Mouse (Mus musculus) 3134 (cell line): ENCODE measurements around the gene Catsperz.

Experiments used
- DNase-seq: peaks from one replicate; pipeline ENCODE4 v3.0.0-alpha.2; 2011; ENCODE audit warnings: low spot score; ENCODE audit not compliant: insufficient read length; ENCODE audit errors: extremely low read depth

The Catsperz gene

DNA sequence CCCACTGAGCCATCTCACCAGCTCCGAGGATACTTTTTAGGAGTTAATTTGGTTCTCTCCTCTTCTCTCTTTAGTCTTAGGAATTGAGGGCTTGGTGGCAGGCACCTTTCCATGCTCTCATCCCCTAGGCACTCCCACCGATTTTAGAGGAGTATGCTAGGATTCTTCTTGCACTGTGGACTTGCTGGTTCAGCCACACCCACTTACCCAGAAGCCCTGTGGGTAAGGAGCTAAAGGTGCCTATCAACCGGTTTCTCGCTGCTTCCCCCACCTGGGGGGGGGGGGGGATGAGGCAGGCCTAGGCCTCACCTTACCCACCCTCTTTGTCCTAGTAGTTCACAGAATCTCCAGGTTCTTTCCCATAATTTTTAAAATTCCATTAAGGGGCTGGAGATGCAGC, 22.6 kb upstream of the Catsperz start:
- no peak for DNase-seq

DNA sequence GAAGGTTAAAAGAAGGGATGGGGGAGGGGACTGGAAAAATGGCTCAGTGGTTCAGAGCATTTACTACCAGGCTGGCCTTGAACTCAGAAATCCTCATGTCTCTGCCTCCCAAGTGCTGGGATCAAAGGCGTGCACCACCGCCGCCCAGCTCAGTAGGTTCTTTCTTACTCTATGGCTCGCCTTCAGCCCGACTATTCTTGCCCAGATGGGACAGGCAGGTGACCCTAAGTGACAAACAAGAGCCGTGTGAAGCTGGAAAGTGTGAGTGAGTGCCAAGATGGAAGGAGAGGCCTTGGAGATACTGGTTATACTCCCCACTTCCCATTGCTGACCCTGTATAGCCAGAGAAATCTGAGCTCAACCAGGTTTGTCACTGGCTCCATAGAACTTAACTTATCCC, 18.5 kb upstream of the Catsperz start:
- DNase-seq, result no peak

DNA sequence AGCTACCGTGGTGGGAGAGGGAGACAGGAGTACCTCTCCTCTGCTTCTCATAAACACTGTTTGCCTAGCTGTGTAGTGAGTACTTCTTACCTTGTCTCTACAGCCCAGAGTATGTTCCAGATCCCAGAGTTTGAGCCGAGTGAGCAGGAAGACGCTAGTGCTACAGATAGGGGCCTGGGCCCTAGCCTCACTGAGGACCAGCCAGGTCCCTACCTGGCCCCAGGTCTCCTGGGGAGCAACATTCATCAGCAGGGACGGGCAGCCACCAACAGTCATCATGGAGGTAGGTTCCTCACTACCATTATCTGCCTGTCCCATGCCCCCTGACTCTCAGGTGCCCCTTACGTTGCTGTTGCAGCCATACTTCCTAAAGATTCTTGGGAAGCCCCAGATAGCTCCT, 17.6 kb upstream of the Catsperz start:
- no peak for DNase-seq

DNA sequence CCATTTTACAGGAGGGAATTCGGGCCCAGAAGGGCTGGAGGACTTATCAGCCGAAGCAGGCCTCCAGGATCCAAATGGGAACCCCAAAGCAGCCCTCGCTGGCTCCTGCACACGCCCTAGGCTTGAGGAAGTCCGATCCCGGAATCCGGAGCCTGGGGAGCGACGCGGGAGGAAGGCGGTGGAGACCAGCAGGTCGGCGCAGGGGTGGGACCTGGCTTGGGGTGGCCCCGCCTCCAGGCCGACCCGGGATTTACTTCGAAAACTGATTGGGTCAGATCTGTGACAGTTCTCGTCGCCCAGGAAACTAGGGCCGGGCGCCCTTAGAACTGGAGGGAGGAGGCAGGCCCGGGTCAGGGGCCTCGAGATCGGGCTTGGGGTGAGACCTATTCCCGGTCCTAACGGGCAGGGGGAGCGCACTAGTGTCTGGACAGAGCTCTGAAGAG, 17.1 kb upstream of the Catsperz start, which contains the start of gene Gpr137:
Gpr137 (minus strand) TSS at position 232 of the 443 bp plus-strand sequence.
- DNase-seq, result peak; percentile 94

DNA sequence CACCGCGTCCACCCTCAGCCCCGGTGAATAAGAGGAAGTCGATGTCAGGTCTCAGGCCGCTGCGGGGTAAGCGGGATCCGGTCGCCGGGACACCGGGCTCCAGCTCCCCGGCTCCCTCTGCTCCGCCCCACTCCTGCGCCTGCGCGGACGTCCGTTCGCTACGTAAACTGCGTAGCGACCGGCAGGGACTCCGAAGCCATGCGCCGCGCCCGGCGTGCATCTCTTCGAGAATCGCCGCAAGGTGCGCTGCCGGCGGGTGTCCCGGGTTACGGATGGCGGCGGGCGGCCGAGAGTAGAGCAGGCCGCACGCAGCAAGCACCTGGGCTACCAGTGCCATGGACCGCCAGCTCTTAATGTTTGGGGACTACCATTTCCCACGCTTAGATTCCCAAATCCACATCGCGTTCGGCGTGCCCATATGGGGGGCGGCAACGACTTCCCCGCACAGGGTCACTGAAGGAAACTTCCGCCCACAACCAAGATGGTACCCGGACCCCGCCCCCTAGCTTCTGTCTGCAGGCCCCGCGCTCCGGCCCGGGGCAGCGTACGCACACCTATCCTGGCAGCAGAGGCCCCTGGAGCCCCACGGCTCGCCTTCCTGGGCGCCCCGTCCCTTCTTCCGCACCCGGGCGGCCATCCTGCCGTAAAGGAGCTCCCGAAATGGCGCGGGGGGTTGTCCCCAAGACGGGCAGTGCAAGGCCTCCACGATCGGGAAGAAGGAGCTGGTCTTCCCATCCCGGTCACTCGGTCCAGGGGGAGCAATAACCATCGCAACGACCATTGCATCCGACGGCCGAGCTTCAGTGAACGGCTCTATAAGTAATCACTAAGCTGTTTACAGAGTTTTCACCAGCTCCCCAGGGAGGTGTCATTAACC, 16.4 kb upstream of the Catsperz start, which contains the start of gene Bad:
Bad (plus strand) TSS at position 490 of the 877 bp plus-strand sequence.
- peak; percentile 90 for DNase-seq

DNA sequence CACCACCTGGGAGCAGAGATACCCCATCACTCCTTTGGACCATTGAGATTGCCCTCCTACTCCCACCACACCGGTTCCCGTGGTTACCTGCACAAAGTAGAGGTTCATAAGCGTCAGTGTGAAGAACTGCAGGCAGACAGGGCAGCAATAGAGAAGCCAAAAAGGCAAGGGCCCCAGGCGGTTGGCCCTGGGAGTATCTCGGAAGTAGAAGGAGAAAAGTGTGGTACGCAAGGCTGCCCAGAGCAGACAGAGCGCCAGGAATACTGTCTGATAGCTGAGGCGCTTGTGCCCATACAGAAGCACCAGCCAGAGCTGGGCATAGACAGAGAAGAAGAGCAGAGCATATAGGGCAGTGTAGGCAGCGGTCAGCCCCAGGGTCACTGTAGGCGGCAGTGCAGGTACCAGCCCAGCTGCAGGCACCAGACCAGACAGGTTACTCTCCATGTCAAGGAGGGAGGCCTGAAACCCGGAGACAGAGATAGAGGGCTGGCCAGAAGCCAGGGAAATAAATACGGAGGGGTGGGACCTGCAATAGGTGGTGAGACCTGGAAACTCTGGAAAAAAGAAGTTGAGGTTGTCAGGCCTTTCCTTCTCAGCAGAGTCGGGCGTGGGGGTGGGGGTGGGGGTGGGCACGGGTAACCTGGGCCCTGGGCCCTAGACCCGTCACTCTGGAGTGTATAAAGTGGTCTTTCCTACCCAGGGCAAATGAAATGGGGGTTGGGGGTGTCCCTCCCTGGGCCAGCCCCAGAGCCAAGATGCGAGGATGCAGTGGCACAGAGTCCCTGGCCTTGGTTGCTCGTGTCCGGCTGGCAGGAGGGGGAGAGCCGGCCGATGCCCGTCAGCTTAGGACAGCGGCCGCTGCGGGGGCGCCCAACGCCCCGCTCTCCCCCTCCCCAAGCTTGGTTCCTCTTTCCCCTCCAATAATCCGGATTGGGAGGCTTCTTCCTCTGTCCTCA, 15.5 kb upstream of the Catsperz start:
- no peak for DNase-seq

DNA sequence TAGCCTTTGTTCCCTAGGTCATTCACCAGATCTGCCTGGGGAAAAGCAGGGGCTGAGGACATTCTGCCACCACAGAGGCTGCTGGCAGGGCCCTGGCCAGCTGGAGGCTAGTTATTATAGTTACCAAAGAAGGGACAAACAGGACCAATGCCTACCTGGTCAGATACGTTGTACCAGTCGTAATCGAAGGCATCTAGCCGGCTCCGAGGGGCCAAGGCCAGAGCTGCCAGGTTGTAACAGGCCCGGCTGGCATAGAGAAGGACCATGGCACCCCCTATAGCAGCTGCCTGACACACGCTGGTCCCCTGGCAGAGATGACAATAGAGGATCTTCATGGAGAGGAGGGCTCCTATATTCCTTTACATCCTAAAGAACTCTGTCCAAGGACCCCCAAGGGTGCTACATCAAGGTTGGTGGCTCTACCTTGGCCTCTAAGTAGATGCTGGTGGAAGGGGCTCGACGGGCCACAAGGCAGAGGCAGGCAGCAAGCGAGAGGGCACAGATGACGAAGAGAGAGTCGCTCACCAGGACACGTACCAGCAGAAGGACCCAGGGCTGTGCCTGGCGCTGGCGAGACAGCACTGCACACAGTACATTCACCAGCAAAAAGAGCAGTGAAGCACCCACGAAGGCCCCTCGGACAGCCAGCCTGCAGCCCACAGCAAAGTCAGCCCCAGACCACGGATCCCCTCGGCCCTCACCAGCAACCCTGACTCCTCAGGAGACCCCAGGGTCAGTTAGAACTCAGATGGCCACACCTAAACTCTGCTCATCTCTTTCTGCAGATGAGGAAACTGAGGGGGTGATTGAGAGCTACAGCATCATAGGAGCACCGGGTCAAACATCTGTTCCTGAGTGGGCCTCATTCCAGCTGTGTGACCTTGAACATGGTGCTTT, 14.2 kb upstream of the Catsperz start:
- no peak for DNase-seq

DNA sequence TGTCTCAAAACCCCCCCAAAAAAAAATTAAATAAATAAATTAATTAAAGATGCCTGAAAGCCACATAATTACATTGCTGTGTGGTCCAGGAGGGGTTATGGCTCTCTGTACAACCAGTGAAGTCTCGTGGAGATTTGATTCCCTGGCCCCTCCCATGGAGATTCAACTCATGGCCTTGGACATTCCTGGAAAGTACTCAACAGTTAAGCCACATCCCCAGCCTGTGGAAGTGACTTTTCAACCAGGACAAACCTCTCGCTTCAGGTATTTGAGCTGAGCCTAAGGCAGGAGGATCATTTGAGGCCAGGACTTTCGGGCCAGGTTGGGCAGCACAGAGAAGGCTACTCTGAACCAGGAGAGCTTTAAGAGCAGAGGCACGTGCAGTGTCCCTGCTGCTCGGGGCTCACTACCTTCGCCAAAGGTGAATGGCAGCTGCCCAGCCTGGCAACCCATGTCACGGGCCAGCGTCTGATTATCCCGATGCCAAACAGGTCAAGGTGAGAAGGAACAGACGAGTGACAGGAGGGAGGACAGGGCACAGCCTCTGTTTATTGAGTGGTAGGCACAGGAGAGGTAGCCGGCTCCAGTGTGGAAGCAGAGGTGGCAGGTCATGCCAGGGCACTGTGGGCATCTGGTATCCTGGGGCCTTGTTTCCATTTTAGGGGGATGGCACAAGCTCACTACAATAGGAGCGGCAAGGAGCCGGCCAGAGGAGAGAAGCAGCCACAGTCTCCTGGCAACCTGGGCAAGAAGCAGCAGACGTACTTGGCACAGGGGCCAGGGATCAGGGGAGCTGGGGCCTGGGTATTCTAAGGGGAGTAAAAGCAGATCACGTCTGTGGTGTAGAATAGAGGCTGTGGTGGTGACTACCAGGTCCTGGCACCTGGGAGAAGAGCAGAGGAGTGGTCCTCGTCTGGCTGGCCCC, 12.6 kb upstream of the Catsperz start:
- no peak for DNase-seq

DNA sequence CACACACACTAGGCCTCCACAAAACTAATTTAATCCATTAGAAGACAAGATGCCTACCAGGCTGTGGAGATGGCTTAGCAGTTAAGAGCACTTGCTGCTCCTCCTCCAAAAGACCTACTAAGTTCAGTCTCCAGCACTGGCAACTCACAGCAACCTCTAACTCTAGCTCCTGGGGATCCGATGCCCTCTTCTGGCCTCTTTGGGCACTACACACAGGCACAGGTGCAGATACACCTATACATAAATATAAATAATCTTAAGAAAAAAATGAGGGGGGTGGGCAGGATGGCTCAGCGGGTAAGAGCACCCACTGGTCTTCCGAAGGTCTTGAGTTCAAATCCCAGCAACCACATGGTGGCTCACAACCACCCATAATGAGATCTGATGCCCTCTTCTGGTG, 11.1 kb upstream of the Catsperz start:
- no peak for DNase-seq

DNA sequence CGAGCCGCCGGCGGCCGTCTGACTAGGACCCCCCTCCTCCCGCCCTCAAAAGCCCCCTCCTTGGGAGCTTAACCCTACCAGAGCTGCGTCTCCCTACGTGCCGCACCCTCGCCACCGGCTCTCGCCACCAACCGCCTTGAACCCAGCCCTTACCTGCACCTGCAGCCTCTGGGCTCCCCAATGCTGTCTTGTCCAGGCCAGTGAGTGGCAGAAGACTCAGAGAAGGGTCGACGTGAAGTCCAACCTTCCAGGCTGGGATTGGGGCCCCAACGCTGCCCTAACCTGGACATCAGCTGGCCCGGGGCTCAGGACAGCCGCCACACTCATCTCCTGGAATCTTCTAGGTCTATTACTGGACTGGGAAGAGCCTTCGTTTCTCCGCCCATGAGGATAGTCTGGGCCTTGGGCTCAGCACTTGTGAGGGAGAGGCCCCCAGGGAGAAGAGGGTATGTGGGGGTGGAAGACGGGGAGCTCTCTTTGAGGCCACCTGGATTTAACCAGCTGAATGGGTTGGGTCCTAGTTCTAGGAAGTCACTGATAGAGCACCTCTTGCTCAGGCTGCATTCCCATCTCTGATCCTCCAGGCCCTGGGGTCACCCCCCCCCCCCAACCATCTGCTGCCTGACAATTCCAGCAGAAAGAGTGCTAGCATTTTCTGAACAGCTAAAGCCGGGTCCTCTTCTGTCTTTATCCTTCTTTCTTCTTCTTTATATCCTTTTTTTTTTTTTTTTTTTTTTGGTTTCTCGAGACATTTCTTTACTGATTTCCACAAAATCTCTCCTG, 9.2 kb upstream of the Catsperz start, which contains the start of gene Kcnk4:
Kcnk4 (minus strand) TSS at position 321 of the 783 bp plus-strand sequence.
- DNase-seq, result no peak

DNA sequence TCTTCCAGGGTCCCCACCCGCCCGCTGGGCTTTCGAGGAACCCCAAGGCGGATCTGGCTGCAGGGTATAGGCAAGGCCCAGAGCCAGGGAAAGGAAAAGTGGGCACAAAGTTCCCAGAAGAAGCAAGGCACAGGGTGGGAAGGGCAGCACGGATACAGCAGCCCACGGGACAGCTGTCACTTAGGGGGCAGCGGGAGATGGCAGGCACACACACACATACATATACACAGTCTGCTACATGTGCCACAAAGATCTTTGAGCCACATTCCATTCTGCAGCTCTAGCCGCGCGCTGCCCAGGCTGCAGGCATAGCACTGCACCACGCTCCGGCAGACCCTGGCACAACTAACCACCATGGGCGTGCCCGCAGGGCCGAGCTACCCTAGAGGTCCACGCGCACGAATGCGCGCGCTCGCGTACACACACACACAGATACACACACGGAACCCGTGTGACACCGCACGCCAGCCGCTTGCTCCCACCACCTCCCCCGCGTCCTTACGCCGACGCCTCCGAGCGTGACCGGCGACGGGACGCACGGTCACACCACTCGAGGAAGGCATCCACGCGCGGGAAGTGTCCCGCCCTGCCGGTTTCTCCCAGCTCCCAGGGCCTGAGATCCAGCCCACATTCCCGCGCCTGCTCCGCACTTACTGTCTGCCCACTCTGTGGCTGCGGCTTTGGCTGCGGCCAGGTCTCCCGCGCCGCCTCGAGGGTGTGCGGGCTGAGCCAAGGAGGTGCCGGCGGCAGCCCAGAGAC, 8.4 kb upstream of the Catsperz start:
- DNase-seq, result no peak

DNA sequence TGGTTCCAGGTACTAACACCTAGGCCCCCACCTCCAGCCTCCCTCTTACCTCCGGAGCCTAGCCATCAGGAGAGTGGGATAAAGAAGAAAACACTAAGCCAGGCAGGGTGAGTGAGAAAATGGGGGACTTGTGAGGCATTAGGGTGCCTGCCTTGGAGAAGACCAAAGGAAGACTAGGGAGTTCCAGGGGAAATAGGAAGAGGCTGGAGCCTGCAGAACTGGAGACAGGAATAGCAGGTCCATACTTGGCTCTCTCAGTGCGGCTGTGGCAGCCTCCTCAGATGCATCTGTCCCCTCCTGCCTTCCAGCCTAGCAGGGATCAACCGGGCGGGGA, 7.9 kb upstream of the Catsperz start:
- DNase-seq, result no peak

DNA sequence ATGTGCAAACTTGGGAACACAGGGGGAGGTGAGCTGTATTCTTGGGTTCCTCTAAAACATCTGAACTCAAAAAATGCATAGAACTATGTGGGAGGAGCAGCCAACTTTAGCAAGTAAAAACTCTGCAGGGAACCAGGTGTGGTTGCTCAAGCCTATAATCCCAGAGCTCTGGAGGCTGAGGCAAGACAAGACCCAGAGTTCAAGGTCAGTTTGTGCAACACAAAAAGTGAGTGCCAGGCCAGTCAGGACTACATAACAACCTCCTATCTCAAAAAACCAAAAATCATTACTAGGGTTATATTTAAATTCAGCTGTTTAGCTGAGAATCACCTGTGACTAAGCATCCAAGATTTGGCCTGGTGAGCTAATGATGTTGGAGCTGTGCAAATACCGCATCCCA, 6.8 kb upstream of the Catsperz start:
- DNase-seq, result no peak

DNA sequence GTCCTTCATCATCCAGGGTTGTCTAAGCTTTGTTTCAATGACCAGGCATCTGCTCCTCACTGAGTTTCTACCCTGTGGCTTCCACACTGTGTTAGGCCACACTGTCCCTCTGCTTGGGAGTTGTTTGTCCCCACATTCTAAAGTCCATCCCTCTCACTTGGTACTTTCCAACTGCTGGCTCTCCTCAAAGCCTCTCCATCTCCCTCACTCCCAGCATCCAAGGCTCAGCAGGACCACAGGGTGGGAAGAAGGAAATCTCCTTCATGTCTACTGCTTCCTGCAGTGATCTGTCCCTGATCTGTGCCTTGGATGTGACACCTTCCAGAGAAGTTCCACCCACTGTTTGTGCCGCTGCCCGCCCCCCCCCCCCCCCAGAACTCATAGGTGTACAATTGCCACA, 5.8 kb upstream of the Catsperz start:
- no peak for DNase-seq

DNA sequence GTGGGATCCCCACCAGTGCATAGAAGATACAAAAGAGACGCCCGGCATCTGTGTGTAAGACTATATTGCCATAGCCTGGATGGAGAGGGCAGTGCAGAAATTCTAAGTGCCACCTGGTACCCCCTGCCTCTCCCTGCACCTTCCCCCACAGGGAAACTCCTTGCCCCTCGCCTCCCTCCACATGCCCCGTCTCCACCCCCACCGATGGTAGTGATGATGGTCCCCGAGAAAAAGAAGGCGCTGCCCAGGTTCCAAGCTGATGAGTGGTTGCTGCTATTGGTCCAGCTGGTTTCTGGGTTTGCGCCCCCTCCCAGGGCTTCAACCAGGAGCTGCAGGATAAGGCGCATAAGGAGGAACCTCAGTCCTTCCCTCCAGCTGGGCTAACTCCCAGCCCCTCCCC, 2.9 kb upstream of the Catsperz start:
- DNase-seq, result no peak

DNA sequence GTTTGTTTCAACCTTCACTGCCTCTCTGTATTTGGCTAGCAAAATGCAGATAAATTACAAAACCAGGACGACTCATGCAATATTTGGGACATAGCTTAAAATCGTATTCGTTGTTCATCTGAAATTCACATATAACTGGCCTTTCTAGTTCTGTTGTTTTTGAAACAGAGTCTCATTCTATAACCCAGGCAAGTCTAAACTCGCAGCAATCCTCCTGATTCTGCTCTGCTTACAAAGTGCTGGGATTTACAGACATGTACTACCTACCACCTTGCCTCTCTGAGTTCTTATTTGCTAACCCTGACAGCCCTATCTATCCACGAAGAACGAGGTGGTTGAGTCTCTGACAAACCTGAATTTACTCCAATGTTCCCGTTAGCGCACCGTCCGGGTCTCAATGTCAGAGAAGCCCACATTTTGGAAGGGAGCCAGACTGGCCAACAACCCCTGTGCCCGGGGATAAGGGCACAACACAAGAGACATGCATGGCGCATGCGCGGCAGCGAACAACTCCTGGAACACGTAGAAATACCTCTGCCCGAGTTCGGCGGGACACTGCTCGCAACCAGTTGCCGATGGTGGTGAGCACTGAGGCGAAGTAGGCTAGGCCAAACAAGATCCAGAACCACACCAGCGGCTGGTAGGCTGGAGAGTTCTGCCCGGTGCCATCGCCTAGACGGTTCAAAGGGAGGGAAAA, 1.5 kb upstream of the Catsperz start:
- no peak for DNase-seq

DNA sequence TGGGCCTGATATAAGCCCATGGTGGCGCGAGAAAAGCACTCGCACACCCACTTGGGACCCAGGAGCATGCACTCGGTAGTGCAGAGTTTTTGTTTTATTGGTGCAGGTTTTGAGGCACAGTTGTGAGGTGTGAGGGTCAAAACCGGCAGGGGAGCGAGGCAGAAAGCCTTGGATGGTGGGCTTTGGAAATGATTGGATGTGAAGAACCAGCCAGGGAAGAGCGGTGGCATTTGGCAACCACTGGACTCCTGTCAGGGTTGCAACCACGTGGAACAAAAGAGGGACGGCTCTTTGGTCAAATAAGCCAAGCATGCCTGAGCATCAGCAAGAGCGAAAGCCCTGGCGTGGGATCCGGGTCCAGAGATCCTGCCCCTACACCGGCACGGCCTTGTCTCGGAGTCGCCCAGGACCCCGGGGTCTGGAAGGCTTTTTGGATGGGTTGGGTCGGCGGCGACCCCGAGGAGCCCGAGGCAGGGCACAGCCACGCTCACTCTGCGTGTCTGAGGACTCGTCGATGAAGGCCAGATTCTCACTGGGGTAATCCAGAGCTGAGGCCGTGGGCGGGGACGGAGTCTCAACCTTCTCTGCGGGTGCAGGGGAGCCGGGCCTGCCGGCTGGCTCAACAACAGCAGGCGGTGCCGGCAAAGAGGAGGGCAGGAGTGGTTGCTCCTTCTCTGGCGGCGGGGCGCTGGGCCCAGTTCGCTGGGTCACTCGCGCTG, 590 bp upstream of the Catsperz start:
- no peak for DNase-seq
